Mouse (Mus musculus) stomach, postnatal 0 days (tissue): ENCODE data around the gene Zmpste24.

Experiments
- CTCF ChIP-seq: IDR thresholded peaks from 2 replicates; pipeline ENCODE4 v1.5.1; 2016; ENCODE audit warnings: antibody characterized with exemption, low read depth, mild to moderate bottlenecking, moderate library complexity
- EP300 ChIP-seq: optimal IDR thresholded peaks from 2 replicates; pipeline ENCODE3; 2016; ENCODE audit warnings: antibody characterized with exemption

GRCm38 (mm10) chr4:121016928-121017657 lies 80.9 kb downstream of the Zmpste24 start, which contains the start of gene Smap2:
- peak; percentile 69 for TF ChIP-seq CTCF
- no peak for TF ChIP-seq EP300
